Mouse (Mus musculus) thymus, adult 18-20 months (tissue): ENCODE measurements around the gene Pgm2l1.

Source experiments
- DNase-seq, 2 experiments: peaks; one replicate each; pipeline ENCODE4 v3.0.0; 2022; ENCODE audit warnings: mixed read lengths in 2 of 2

The Pgm2l1 gene

GRCm38 (mm10) chr7:100298861-100299510, 71.8 kb downstream of the Pgm2l1 start:
- DNase-seq, result no peak

GRCm38 (mm10) chr7:100301390-100301789, 74.2 kb downstream of the Pgm2l1 start:
- no peak for DNase-seq

DNA sequence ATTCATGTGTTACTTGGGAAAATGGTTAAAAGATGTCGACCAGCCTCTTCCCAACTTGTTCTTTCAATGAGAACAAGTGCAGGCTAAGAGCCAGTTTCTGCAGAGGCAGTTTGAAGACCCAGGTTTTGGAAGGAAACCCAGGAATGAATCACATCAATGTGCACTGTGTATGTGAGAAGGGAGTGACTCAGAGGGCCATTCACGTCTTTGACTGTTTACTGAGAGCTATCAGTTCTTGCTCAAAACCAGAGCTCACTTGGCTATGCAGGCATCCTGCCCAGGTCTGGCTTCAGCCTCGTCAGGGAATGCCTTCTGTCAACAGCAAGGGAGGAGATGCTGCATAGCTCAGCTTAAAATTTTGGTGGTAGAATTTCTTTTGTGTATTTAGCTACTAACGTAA, 75.1 kb downstream of the Pgm2l1 start:
- no peak for DNase-seq

DNA sequence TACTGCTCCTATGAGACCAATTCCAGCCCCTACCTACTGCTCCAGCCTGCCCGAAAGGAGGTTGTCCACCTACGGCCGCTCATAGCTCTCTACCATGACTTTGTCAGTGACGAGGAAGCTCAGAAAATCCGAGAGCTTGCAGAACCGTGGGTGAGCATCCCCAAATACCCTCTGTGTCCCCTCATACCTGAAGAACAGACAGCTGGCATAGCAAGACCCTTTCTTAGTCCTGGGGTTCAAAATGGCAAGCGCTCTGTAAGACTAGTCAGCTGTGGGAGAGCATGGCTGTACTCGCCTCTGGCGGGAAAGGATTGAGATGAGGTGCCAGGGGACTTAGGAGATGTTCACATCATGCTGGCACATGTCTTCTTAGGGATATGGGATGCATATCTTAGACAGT, 78.7 kb downstream of the Pgm2l1 start:
- DNase-seq, result no peak

DNA sequence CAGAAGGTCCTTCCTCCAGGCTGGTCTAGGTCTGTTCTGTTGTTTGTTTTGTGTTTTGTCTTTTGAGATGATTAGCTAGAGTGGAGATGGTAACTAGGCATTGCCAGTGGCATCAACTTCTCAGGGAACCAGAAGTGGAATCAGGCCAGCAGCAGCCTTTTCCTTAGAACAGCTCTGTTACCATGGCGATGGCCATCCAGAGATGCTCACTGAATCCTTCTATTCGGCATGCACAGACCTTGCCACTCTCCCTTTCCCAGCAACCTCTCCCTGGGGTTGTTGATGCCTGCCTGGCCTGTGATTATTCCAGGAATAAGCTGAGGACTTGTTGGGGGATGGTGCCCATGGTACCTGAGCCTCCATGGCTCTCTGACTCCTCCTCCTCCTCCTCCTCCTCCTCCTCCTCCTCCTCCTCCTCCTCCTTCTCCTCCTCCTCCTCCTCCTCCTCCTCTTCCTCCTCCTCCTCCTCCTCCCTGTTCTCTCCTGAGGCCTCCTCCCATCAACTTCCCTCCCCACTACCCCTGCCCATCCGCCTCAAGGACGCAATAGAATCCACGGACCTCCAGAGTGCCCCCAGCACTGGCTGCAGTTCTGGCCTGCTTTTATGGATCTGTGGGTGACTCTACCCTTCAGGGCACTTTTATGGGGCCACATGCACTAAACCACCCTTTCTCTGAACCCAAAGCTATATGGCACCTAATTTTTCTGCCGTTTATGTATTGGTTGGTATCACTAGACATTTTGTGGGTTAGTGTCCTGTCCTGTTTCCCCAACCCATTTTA, 80.9 kb downstream of the Pgm2l1 start:
- DNase-seq, result no peak

GRCm38 (mm10) chr7:100309216-100309615, 82.0 kb downstream of the Pgm2l1 start:
- no peak for DNase-seq

GRCm38 (mm10) chr7:100309679-100310078, 82.5 kb downstream of the Pgm2l1 start:
- no peak for DNase-seq

DNA sequence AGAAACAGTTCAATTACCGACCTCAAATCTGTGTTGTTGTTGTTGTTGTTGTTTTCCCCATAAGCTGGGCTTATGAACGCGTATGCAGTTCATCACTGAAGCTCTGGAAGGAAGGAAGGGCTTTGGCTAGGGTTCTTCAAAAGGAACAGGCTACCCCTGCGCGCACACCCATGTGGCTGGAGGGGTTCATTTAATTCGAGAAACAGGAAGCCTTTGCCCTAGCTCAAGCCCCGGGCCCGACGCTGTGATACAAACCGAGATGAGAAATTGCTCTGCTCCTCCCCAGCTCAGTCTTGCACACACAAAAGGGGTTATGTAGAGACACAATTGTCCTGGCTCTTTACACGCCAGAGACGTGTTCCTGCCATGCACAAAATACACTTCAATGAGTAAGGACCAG, 83.1 kb downstream of the Pgm2l1 start:
- DNase-seq, result peak in 1 of 2 experiments; percentile 10

DNA sequence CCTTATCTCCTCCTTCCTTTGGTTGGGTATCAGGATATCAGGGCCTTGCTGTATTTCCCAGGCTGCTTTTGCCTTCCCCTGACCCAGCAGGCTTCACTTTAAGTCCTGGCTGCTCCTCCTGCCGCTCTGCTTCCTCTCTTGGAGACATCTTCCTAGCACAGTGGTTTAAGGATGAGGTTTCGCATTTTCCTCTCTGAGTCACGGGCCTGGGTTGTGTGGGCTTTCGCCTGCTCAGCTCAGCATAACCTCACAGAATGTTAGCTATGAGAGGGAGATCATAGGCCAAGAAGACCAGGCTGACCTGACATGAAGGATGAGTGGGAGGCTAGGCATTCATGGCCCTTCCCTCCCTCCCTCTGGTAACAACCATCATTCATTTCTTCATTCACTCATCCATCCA, 85.5 kb downstream of the Pgm2l1 start:
- no peak for DNase-seq

DNA sequence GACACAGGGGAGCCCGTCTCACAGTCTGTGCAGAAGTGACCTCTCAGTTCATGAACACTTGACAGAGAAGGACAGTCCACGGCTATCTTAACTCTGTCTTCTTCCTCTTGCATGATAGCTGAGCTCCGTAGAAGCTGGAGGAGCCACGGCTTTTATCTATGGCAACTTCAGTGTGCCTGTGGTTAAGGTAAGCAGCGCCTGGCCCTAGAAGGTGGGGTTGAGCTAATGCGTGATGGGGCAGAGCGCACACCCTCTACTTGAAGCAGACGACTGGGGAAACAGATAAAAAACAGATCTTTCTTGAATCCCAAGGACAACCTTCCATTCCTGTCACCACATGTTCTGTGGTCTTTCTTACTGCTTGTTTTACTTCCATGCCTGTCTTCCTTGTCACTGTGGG, 89.7 kb downstream of the Pgm2l1 start:
- DNase-seq, result no peak

DNA sequence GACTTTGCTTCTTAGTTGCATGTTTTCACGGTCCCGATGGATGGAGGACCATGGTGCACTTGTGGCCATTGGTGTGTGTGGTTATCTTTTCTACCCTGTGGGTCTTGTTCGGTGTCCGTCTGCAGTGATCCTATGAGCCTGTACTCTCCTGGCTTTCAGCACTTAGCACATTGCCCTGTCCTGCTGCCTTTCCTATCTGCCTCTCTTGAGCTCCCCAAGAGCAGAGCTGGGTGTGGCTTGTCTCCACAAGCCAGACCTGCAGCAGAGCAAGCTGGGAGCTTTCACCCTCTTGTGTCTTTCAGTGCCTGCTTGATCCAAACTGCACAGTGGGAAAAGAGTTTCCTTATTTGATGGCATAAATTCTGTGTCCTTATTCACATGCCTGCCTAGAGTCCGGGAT, 90.3 kb downstream of the Pgm2l1 start:
- no peak for DNase-seq

GRCm38 (mm10) chr7:100323721-100324120, 96.5 kb downstream of the Pgm2l1 start:
- no peak for DNase-seq

- DNase-seq, result no peak
Observed at GRCm38 (mm10) chr7:100325482-100325881, 98.3 kb downstream of the Pgm2l1 start.

DNA sequence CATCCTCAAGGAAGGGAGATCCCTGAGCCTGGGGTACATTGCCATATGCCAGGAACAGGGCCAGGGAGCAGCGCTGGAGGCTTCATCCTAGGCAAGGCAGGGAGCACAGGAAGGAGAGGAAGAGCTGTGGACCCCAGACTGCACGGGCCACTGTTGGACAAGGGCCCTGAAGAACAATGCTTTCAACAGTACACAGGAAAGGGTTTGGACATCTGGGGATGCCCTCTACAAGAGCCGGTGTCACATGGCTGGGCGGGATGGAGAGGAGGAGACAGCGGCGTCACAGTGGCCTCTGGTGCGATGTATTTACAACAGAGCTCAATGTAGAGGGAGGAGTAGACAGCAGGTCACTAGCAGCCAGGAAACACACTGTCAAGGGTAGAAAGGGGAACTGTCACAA, 100.3 kb downstream of the Pgm2l1 start:
- DNase-seq, result no peak
